8 mouse cellular contexts compared by ENCODE assay signal in the genomic region with DNA sequence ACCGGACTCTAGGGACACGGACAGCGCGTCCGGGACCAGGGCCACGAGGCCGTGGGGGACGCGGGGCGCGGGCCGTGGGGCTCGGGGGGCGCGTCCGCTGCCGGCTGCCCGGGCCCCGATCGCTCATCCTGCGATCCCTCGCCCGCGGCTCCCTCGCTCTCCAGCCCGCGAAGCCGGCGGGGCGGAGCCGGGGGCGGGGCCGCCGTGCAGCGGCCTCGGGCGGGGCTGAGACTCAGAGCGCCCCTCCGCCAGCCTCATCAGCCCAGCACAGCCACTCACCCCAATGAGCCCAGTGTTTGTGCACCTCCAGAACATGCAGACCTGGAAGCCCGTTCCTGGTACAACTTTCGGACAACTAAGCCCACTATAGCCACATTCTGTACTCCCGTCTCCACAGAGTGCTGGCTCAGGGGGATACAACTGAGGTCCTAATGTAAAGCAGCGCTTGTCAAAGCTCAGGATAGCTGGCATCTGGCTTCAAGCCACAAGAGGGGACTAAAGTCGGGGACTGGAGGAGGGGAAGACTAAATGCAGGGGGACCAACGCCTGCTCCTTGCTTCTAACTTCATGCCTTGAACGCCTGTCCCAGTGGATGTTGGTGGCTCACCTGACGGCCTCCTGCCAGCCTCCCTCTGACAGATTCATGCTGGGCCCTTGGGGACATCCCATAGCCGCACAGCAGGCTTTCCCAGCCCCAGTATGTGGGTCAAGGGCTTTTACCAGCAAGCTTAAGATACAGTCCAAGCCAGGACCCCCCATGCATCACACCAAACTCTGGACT. TPM values are rescaled to one million over a fixed set of nuclear protein-coding genes. Genes with fewer than 3 reads are reported as not detected.
DNase-seq lines count a peak whose midpoint lies in the region; ATAC-seq lines count a peak whose summit lies in the region.

Gene Cnih2, minus strand, starts transcription at position 159 of the 781 bp plus-strand sequence.

- peak within 1 kb of the TSS; percentile 57 for H3K4me3 ChIP-seq in forebrain, embryonic 11.5 days (ENCODE audit: low read depth, low read length)
- peak within 1 kb of the TSS; percentile 69 for H3K4me3 ChIP-seq in hindbrain, embryonic 14.5 days (replicated peaks; ENCODE audit: low read length)
- H3K4me3 ChIP-seq in midbrain, embryonic 13.5 days (replicated peaks): peak within 1 kb of the TSS; percentile 88

- peaks cover 14% of the 10 kb centered on the region; the same call in 1 of the 2 replicates for H3K36me3 ChIP-seq in forebrain, embryonic 11.5 days (ENCODE audit: control insufficient read depth, insufficient read depth, low read length)
- peaks cover 48% of the 10 kb centered on the region for H3K36me3 ChIP-seq in hindbrain, embryonic 14.5 days (replicated peaks; ENCODE audit: control insufficient read depth, insufficient read depth)
- peaks cover 46% of the 10 kb centered on the region for H3K36me3 ChIP-seq in midbrain, embryonic 13.5 days

- WGBS in forebrain, embryonic 11.5 days: 8% methylated on average over 14 of the region's 48 CpGs
- WGBS in hindbrain, embryonic 14.5 days: 1% methylated on average over 21 of the region's 48 CpGs
- WGBS in midbrain, embryonic 13.5 days: 2% methylated on average over 34 of the region's 48 CpGs

- H3K27ac ChIP-seq in forebrain, embryonic 11.5 days (ENCODE audit: low read depth, low read length): peak within 1 kb of the TSS; percentile 19
- H3K27ac ChIP-seq in hindbrain, embryonic 14.5 days: peak within 1 kb of the TSS; percentile 96
- H3K27ac ChIP-seq in midbrain, embryonic 13.5 days: peak within 1 kb of the TSS; percentile 97

- H3K4me1 ChIP-seq in forebrain, embryonic 11.5 days (replicated peaks; ENCODE audit: control insufficient read depth, insufficient read depth, low read length): peaks cover 21% of the 10 kb centered on the region
- peaks cover 43% of the 10 kb centered on the region for H3K4me1 ChIP-seq in hindbrain, embryonic 14.5 days (replicated peaks; ENCODE audit: control insufficient read depth, insufficient read depth, low read length)
- H3K4me1 ChIP-seq in midbrain, embryonic 13.5 days (replicated peaks): peaks cover 65% of the 10 kb centered on the region

- intact Hi-C loops in left cerebral cortex, postnatal 4 days (cut with DNase I): loop anchor here (5.0 kb wide), 1 partner anchor 39 kb away; no protein-coding TSS in a partner anchor

- H3K9me3 ChIP-seq in forebrain, embryonic 11.5 days (ENCODE audit: control insufficient read depth, low read length): no peaks in the 10 kb centered on the region
- no peaks in the 10 kb centered on the region for H3K9me3 ChIP-seq in hindbrain, embryonic 14.5 days (ENCODE audit: control insufficient read depth, low read length)
- H3K9me3 ChIP-seq in midbrain, embryonic 13.5 days: no peaks in the 10 kb centered on the region

- peak within 1 kb of the TSS; percentile 97 for H3K4me2 ChIP-seq in forebrain, embryonic 11.5 days (ENCODE audit: low read depth, low read length, severe bottlenecking)
- peak within 1 kb of the TSS; percentile 56 for H3K4me2 ChIP-seq in hindbrain, embryonic 14.5 days (replicated peaks)
- H3K4me2 ChIP-seq in midbrain, embryonic 13.5 days (replicated peaks): peak within 1 kb of the TSS; percentile 89

- DNase-seq in layer of hippocampus, adult 11-12 months (ENCODE audit: low spot score): peak; percentile 73
- DNase-seq in layer of hippocampus, adult 9-10 months (ENCODE audit: low spot score): no peak
- peak; percentile 63 to 67 for DNase-seq in adrenal gland, adult 18-20 months (ENCODE audit: low spot score in 2 of 2)
- DNase-seq in forebrain, embryonic 11.5 days (ENCODE audit: low spot score): peak; percentile 90
- peak; percentile 79 for DNase-seq in hindbrain, embryonic 14.5 days (ENCODE audit: low spot score)
- DNase-seq in left cerebral cortex, postnatal 4 days: peak; percentile 72
- DNase-seq in testis, postnatal 14 days (ENCODE audit: low spot score): peak; percentile 20

- no peaks in the 10 kb centered on the region for H3K27me3 ChIP-seq in forebrain, embryonic 11.5 days (ENCODE audit: control insufficient read depth, insufficient read depth, low read length)
- H3K27me3 ChIP-seq in hindbrain, embryonic 14.5 days (ENCODE audit: control insufficient read depth, insufficient read depth, low read length): no peaks in the 10 kb centered on the region
- no peaks in the 10 kb centered on the region for H3K27me3 ChIP-seq in midbrain, embryonic 13.5 days

- ATAC-seq in forebrain, embryonic 11.5 days (replicated peaks; ENCODE audit: low FRiP score): peak; percentile 71
- peak; percentile 70 for ATAC-seq in hindbrain, embryonic 14.5 days (ENCODE audit: low FRiP score)
- ATAC-seq in midbrain, embryonic 13.5 days: peak; percentile 68

- H3K9ac ChIP-seq in forebrain, embryonic 11.5 days (ENCODE audit: low read length): peak within 1 kb of the TSS; percentile 88
- H3K9ac ChIP-seq in hindbrain, embryonic 14.5 days: peak within 1 kb of the TSS; percentile 99
- H3K9ac ChIP-seq in midbrain, embryonic 13.5 days (replicated peaks): peak within 1 kb of the TSS; percentile 99

RNA-seq across cellular contexts. Expression of gene Cnih2, which starts in this region (rescaled TPM):
- total RNA-seq in adrenal gland, adult 18-20 months (2021): 1 to 10 TPM; 1.9 to 2.3 TPM
- 93.2 and 112 TPM in 2 replicates for polyA plus RNA-seq in forebrain, embryonic 11.5 days (2014; fragmentation: Nextera tagmentation; extraction: Ambion mirVana)
- 485 and 502 TPM in 2 replicates for polyA plus RNA-seq in hindbrain, embryonic 14.5 days (2014; fragmentation: Nextera tagmentation; extraction: Ambion mirVana)
- total RNA-seq in left cerebral cortex, postnatal 4 days (2021): 100 to 1,000 TPM; 393 to 412 TPM
- polyA plus RNA-seq in midbrain, embryonic 13.5 days (2015; fragmentation: Nextera tagmentation; extraction: Ambion mirVana): 321 and 357 TPM in 2 replicates

Comparison
In these comparisons a context has a peak if more than half of its experiments do, and no peak if none do; other contexts are left out.
1. RNA of gene Cnih2 (total RNA-seq): 393 to 412 TPM in left cerebral cortex, postnatal 4 days; 1.9 to 2.3 TPM in adrenal gland, adult 18-20 months; every median in the first group is over 100 times any median in the second.
2. H3K27ac ChIP-seq: peak in every context shown above with its lines; median percentile 97 in midbrain, embryonic 13.5 days; 96 in hindbrain, embryonic 14.5 days; 19 in forebrain, embryonic 11.5 days.
3. Peak in every context shown above with its lines, with median percentiles within 50 percentile points of each other: ATAC-seq, H3K4me2 ChIP-seq, H3K4me3 ChIP-seq and H3K9ac ChIP-seq.